Mouse (Mus musculus) CH12.LX (cell line): ENCODE results near the gene Zfp771. TPM values are rescaled to one million over a fixed set of nuclear protein-coding genes. Genes with fewer than 3 reads are reported as not detected.

Source experiments
- DNase-seq: peaks from one replicate; pipeline ENCODE4 v3.0.0-alpha.2; 2013; ENCODE audit errors: extremely low read depth
- H3K27ac ChIP-seq: 2 replicates; pipeline ENCODE4 v1.5.1; 2012; ENCODE audit warnings: low read depth, mild to moderate bottlenecking, control low read depth, moderate library complexity; ENCODE audit not compliant: insufficient read depth
- H3K27me3 ChIP-seq: replicated peaks from 2 replicates; pipeline ENCODE3; 2012; ENCODE audit warnings: inconsistent platforms
- H3K36me3 ChIP-seq, 2 experiments: replicated peaks in 1 of 2; 2 replicates each; pipeline versions ENCODE3 to v1.6.1; 2012; ENCODE audit warnings: inconsistent platforms in 1 of 2, low read length in 1 of 2, mild to moderate bottlenecking in 1 of 2, mixed read lengths in 1 of 2, moderate library complexity in 1 of 2; ENCODE audit not compliant: control insufficient read depth in 1 of 2, insufficient read depth in 1 of 2
- H3K4me1 ChIP-seq, 2 experiments: 2 replicates each; pipeline ENCODE4 v1.6.1; 2012; ENCODE audit warnings: inconsistent platforms in 1 of 2, moderate library complexity in 1 of 2; ENCODE audit not compliant: insufficient read depth in 2 of 2, control insufficient read depth in 1 of 2
- H3K4me2 ChIP-seq: 2 replicates; pipeline ENCODE4 v1.6.1; 2012; ENCODE audit warnings: low read depth, mild to moderate bottlenecking, control low read depth; ENCODE audit not compliant: poor library complexity, insufficient read depth, severe bottlenecking
- H3K4me3 ChIP-seq, 3 experiments: fragments of 150-350 bp in 1 of 3; sonication (generic) in 1 of 3; replicated peaks in 1 of 3; 2 replicates each; pipeline versions ENCODE3 to v1.5.1; 2011 to 2012; ENCODE audit warnings: low read depth in 2 of 3, low read length in 2 of 3, mild to moderate bottlenecking in 2 of 3, moderate library complexity in 2 of 3, control low read depth in 1 of 3, improper control_type of control experiment in 1 of 3, inconsistent platforms in 1 of 3, mixed read lengths in 1 of 3; ENCODE audit not compliant: poor library complexity in 1 of 3
- H3K79me2 ChIP-seq: replicated peaks from 2 replicates; pipeline ENCODE4 v1.6.1; 2012; ENCODE audit warnings: mild to moderate bottlenecking, moderate library complexity; ENCODE audit not compliant: control insufficient read depth, poor library complexity, insufficient read depth, severe bottlenecking; ENCODE audit errors: extremely low read depth
- H3K9ac ChIP-seq: 2 replicates; pipeline ENCODE4 v1.6.1; 2012; ENCODE audit warnings: low read depth, mild to moderate bottlenecking, control low read depth, moderate library complexity; ENCODE audit not compliant: insufficient read depth
- H3K9me3 ChIP-seq: replicated peaks from 2 replicates; pipeline ENCODE3; 2012; ENCODE audit warnings: low read length, inconsistent platforms, mixed read lengths
- CHD1 ChIP-seq: IDR thresholded peaks from 2 replicates; pipeline ENCODE4 v1.6.1; 2012; ENCODE audit warnings: low read depth, low read length, improper control_type of control experiment, inconsistent platforms
- CHD2 ChIP-seq: IDR thresholded peaks from 2 replicates; pipeline ENCODE4 v1.6.1; 2011; ENCODE audit warnings: low read length, improper control_type of control experiment
- E2F4 ChIP-seq: IDR thresholded peaks from 2 replicates; pipeline ENCODE4 v1.6.1; 2011; ENCODE audit warnings: low read depth, low read length, improper control_type of control experiment; ENCODE audit not compliant: insufficient replicate concordance
- IRF4 ChIP-seq: IDR thresholded peaks from 2 replicates; pipeline ENCODE4 v1.6.1; 2014; ENCODE audit warnings: low read depth, mild to moderate bottlenecking, inconsistent platforms, low read length, improper control_type of control experiment
- MAFK ChIP-seq: IDR thresholded peaks from 2 replicates; pipeline ENCODE4 v1.6.1; 2011; ENCODE audit warnings: low read length, improper control_type of control experiment; ENCODE audit not compliant: insufficient replicate concordance
- MAX ChIP-seq: IDR thresholded peaks from 2 replicates; pipeline ENCODE4 v1.6.1; 2011; ENCODE audit warnings: low read length, improper control_type of control experiment
- MAZ ChIP-seq: IDR thresholded peaks from 2 replicates; pipeline ENCODE4 v1.6.1; 2012; ENCODE audit warnings: low read depth, mild to moderate bottlenecking, inconsistent platforms, low read length, improper control_type of control experiment, moderate library complexity
- MXI1 ChIP-seq: IDR thresholded peaks from 2 replicates; pipeline ENCODE4 v1.6.1; 2011; ENCODE audit warnings: mild to moderate bottlenecking, low read depth, low read length, improper control_type of control experiment
- MYC ChIP-seq: IDR thresholded peaks from 2 replicates; pipeline ENCODE4 v1.6.1; 2011; ENCODE audit warnings: low read depth, mild to moderate bottlenecking, improper control_type of control experiment, low read length
- NRF1 ChIP-seq: IDR thresholded peaks from 2 replicates; pipeline ENCODE4 v1.6.1; 2014; ENCODE audit warnings: low read depth, mild to moderate bottlenecking, inconsistent platforms, low read length, improper control_type of control experiment, moderate library complexity
- PAX5 ChIP-seq: IDR thresholded peaks from 2 replicates; pipeline ENCODE4 v1.6.1; 2012; ENCODE audit warnings: low read length, inconsistent platforms, mixed read lengths
- POLR2A ChIP-seq: IDR thresholded peaks from 2 replicates; pipeline ENCODE4 v1.6.1; 2011; ENCODE audit warnings: low read depth, mild to moderate bottlenecking, improper control_type of control experiment, low read length
- RCOR1 ChIP-seq: conservative IDR thresholded peaks from 2 replicates; pipeline ENCODE4 v1.6.1; 2012; ENCODE audit warnings: low read depth, mild to moderate bottlenecking, inconsistent platforms, low read length, improper control_type of control experiment
- TBP ChIP-seq: conservative IDR thresholded peaks from 2 replicates; pipeline ENCODE4 v1.6.1; 2011; ENCODE audit warnings: low read depth, low read length, improper control_type of control experiment
- UBTF ChIP-seq: IDR thresholded peaks from 2 replicates; pipeline ENCODE4 v1.6.1; 2012; ENCODE audit warnings: low read depth, mild to moderate bottlenecking, inconsistent platforms, low read length, improper control_type of control experiment, moderate library complexity
- USF1 ChIP-seq: IDR thresholded peaks from 2 replicates; pipeline ENCODE4 v1.6.1; 2014; ENCODE audit warnings: low read depth, mild to moderate bottlenecking, inconsistent platforms, low read length, improper control_type of control experiment
- ZC3H11A ChIP-seq: IDR thresholded peaks from 2 replicates; pipeline ENCODE4 v1.6.1; 2012; ENCODE audit warnings: low read depth, mild to moderate bottlenecking, inconsistent platforms, low read length, improper control_type of control experiment
- ZNF384 ChIP-seq: IDR thresholded peaks from 2 replicates; pipeline ENCODE4 v1.6.1; 2012; ENCODE audit warnings: low read depth, low read length, improper control_type of control experiment, inconsistent platforms
- dilution Hi-C: fragments of 300-500 bp; cut with MboI; formaldehyde crosslinking; loops from 2 replicates; pipeline ENCODE4 v1.14.3; 2020; ENCODE audit warnings: low sequenced_read_pairs; ENCODE audit not compliant: extremely low pct_unique_long_range_greater_than_20kb, extremely low pct_ligation_motif_present
- in situ Hi-C: fragments of 300-500 bp; cut with MboI; formaldehyde crosslinking; loops from 3 replicates; pipeline ENCODE4 v1.14.3; 2019; ENCODE audit warnings: low sequenced_read_pairs, low pct_ligation_motif_present, low pct_unique_long_range_greater_than_20kb, mixed read lengths
- polyA plus RNA-seq: library from polyadenylated mRNA; unstranded; fragments of >175 nt; gene quantifications from 2 replicates; pipeline ENCODE4 v1.2.1, GENCODE M21; 2012; ENCODE audit warnings: low read depth; ENCODE audit not compliant: insufficient read length
- total RNA-seq, 2 experiments: library from RNA; depleted of rRNA; stranded (reverse); fragments of 300-350 nt in 1 of 2; fragments of >200 nt in 1 of 2; gene quantifications; 2 replicates each; pipeline ENCODE4 v1.2.3; 2012 to 2014

The Zfp771 gene
- total and polyA plus RNA-seq, 3 experiments = 26.5 to 35.5 (median 27.0) TPM

GRCm38 (mm10) chr7:127263526-127263925 lies 19.5 kb downstream of the Zfp771 start:
- Histone ChIP-seq H3K4me3 (no peak overlapping the region), H3K9me3 (peaks cover 5% of the 10 kb centered on the region), H3K4me2 (no peak overlapping the region), H3K27me3 (no peaks in the 10 kb centered on the region), H3K9ac (no peak overlapping the region), H3K27ac (no peak overlapping the region), H3K79me2 (peaks cover 15% of the 10 kb centered on the region), H3K36me3 (peaks cover 0 to 11% of the 10 kb centered on the region in 2 experiments)
- DNase-seq = no peak
- in situ Hi-C loops (loop anchor here (10.0 kb wide), 1 partner anchor 71 kb away; no protein-coding TSS in a partner anchor), dilution Hi-C loops (no loop called here)
- no peak for TF ChIP-seq MAX
- TF ChIP-seq UBTF = no peak
- no peak for TF ChIP-seq ZC3H11A
- no peak for TF ChIP-seq CHD1
- no peak for TF ChIP-seq NRF1
- no peak for TF ChIP-seq PAX5
- no peak for TF ChIP-seq USF1
- no peak for TF ChIP-seq MAFK
- TF ChIP-seq IRF4 = no peak
- no peak for TF ChIP-seq RCOR1
- no peak for TF ChIP-seq ZNF384
- TF ChIP-seq MXI1 = no peak
- no peak for TF ChIP-seq MYC
- TF ChIP-seq, all 38 proteins: peak for 0
- peaks cover 7 to 17% of the 10 kb centered on the region in 2 experiments; a peak in 3 of 4 replicates for H3K4me1 ChIP-seq

- Histone ChIP-seq H3K4me3 (no peak overlapping the region), H3K79me2 (peaks cover 33% of the 10 kb centered on the region), H3K4me2 (peak overlapping the region; percentile 98; the same call in 1 of the 2 replicates), H3K4me1 (peaks cover 0 to 26% of the 10 kb centered on the region in 2 experiments; a peak in 2 of 4 replicates), H3K36me3 (peaks cover 17 to 44% of the 10 kb centered on the region in 2 experiments), H3K9me3 (peaks cover 13% of the 10 kb centered on the region), H3K27me3 (no peaks in the 10 kb centered on the region), H3K27ac (no peak overlapping the region), H3K9ac (no peak overlapping the region)
- dilution Hi-C loops (no loop called here), in situ Hi-C loops (no loop called here)
- DNase-seq = no peak
- TF ChIP-seq CHD2 (no peak), POLR2A (peak; percentile 10; the same call in 1 of the 2 replicates)
Measured at GRCm38 (mm10) chr7:127270256-127270655, 26.2 kb downstream of the Zfp771 start.

GRCm38 (mm10) chr7:127270666-127271065 lies 26.6 kb downstream of the Zfp771 start:
- no peak overlapping the region for H3K27ac ChIP-seq
- dilution Hi-C loops = no loop called here
- peaks cover 17 to 44% of the 10 kb centered on the region in 2 experiments for H3K36me3 ChIP-seq
- H3K4me3 ChIP-seq = no peak overlapping the region
- H3K27me3 ChIP-seq = no peaks in the 10 kb centered on the region
- peak overlapping the region; percentile 98 for H3K4me2 ChIP-seq
- H3K79me2 ChIP-seq = peaks cover 33% of the 10 kb centered on the region
- H3K9me3 ChIP-seq = peaks cover 13% of the 10 kb centered on the region
- in situ Hi-C loops = no loop called here
- no peak for DNase-seq
- peak overlapping the region; percentile 15; the same call in 1 of the 2 replicates for H3K9ac ChIP-seq
- no peak for TF ChIP-seq RCOR1
- no peak for TF ChIP-seq UBTF
- TF ChIP-seq E2F4 = no peak
- TF ChIP-seq MAZ = no peak
- TF ChIP-seq TBP = no peak
- no peak for TF ChIP-seq PAX5
- TF ChIP-seq MYC = no peak
- no peak for TF ChIP-seq POLR2A
- H3K4me1 ChIP-seq = peaks cover 0 to 28% of the 10 kb centered on the region in 2 experiments; a peak in 2 of 4 replicates
